Mouse (Mus musculus) cerebellum, adult 8-10 months (tissue): ENCODE measurements around the gene Prss54.

Experiments
- DNase-seq: peaks from one replicate; pipeline ENCODE4 v3.0.0; 2022

Prss54 gene

DNA sequence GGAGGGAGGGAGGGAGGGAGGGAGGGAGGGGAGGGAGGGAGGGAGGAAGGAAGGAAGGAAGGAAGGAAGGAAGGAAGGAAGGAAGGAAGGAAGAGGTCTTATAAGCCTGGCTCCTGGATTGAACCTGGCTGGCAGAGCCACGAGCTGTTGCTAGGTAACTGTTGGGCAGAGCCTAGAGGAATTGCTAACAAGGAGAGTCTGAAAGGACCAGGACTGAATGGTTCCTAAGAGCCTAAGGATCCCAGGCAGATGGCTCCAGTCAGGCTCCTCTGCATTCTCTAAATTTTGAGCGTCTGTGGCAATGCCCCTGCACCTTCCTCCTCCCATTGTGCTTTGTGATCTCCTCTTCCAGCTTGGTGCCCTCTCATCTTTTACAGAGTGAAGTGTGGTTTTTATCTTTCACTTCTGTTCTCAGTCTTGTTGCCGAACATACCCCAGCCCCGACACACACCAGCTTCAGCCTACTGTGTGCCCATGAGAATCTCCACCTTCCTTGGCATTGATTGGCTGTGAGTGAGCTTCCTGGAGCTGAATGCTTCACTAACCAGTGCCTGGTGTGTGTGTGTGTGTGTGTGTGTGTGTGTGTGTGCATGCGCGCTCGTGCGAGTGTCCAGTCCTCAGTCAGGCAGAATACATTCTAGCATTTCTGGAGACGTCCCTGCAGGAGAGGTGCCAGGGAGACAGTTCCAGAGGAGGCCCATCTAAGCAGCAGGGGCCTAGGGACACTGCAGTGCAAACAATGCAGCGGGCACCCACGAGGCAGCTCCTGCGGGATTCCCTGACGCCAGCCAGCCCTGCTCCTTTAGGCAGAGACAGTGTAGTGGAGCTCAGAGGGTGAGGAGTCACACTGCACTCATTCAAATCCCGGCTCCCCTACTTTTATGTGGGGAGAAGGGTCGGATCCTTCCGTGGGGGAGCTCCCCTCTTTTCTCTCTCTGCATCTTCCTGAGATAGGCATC, 26.0 kb downstream of the Prss54 start:
- DNase-seq = no peak

DNA sequence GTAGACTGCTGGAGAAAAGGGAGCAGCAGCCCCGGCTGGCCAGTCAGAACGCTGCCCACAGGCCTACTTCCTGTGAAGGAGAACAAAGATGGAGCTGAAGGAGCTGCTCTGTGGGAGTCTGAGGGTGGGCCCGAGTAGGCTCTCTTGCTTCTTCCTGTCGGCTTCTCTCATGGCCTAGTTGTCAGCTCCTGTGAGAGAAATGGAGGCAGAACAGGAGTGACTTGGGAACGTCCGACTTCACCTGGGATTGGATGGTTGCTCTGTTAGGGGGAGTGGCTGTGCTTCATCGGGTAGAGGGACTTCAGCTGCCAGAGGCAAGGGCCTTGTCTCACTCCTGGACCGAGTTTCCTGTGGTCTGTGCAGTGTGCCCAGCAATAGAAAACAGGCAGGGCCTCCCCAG, 28.2 kb downstream of the Prss54 start:
- no peak for DNase-seq

DNA sequence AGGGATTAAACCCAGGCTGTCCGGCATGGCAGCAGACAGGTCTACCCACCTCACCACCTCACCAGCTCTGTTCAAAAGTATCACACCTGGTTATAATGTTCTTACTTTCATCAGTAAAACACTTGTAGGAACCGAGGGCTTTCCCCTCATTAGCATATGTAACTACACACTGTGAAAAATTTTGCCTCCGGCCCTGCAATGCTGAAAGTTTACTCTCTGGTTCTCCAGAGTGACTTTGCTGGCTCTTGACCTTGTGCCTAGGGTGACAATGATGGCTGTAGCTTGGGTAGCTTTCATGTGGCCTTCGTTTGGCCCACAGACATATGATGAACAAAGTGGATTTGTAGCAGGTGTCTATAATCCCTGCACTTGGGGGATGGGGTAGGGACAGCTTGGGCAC, 29.2 kb downstream of the Prss54 start:
- DNase-seq = no peak

DNA sequence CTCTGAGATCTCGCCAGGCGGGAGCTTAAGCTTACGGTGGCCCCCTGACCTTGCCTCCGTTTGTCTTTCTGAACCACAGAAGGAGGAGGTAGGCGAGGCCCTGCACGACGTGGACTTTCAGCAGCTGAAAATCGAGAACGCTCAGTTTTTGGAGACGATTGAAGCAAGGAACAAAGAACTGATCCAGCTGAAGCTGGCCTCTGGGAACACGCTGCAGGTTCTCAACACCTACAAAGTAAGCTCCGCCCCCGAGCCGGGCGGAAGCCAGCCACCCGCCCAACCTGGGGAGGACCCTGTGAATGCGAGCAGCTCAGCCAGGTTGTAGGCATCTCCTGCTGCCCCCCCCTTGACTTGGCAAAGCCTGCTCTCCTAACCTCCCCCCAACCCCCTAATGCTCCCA, 30.3 kb downstream of the Prss54 start:
- no peak for DNase-seq

DNA sequence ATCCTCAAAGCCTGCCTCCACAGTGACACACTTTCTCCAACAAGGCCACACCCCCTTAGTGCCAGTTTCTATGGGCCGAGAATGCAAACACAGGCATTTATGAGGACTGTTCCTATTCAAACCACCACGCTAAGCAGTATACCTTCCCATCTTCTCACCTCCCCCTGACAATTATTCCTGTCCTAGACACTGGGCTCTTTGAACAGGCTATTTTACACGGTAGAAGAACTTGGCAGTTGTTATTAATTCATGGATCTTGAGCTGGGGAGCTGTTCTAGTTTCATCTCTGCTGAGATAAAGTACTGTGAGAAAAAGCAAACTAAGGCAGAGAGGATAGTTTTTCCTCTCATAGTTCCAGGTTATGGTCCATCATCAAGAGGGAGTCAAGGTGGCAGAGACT, 33.1 kb downstream of the Prss54 start:
- DNase-seq = no peak

DNA sequence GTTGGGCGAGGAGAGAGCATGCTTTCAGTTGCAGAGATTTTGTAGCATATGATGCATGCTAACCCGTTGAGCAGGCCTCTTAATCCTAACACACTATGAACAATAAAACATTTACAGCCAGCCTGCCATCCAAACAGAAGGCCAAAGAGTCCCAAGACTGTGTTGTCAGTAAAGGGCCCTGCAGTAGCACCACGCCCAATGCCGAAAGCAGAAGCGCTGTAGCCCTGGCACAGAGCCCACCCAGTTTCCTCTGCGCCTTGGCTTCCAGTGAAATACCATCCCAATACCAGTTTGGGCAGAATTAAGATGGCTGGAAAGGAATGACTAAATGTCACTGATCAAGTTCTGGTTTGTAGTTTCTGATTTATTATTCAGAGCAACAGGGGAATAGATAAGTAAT, 33.9 kb downstream of the Prss54 start:
- no peak for DNase-seq

DNA sequence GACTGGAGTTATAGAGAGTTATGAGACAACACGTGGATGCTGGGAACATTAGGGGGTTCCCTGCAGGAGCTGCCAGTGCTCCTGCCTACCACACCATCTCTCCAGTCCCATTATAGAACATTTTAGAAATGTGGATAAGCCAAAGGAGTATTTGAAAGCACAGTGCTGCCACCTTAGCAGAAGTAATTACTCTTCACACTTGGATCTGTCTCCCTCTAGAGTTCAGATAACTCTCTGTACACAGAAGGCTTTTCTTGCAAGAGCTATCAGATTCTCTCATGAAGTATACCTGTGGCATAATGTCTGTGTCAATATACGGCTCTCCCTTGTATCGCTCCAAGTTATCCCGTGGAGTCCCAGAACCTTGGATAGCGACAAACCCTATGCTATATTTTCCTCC, 36.7 kb downstream of the Prss54 start:
- DNase-seq = no peak

DNA sequence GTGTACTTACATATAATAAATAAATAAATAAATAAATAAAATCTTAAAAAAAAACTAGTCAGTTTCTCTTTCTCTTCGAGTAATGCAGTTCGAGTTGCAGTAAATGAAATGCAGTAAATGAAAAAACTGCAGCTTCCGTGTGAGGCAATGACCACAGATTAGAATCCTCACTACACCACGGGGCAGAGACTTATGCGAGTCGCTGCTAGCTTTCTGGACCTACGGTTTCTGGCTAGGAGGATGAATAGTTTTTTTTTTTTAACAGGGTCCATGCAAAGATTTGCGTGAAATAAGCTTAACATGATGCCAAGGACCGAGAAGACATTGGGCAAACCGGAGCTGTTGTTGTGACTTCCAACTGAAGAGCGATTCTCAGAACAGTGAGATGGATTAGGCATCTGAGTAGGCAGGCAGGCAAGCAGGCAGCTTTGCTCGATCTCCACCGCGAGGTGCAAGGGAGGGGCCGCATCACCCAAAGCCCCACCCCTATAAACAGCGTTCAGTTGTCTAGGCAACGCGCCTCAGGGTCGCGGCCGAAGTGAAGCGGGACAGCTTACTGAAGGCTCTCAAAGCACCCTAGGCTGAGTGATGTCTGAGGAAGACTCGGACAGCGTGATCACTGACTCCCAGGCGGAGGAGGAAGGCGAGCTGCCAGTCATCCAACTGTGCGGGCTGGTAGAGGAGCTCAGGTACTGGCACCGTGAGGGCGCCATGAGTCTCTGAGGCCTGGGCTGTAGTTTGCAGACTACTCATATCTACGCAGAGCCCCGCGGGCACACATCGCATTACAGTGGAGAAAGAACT, 42.4 kb downstream of the Prss54 start, which contains the start of gene Ccdc113:
TSS of gene Ccdc113 (plus strand) at position 502 of the 804 bp plus-strand sequence.
- DNase-seq = peak; percentile 43

DNA sequence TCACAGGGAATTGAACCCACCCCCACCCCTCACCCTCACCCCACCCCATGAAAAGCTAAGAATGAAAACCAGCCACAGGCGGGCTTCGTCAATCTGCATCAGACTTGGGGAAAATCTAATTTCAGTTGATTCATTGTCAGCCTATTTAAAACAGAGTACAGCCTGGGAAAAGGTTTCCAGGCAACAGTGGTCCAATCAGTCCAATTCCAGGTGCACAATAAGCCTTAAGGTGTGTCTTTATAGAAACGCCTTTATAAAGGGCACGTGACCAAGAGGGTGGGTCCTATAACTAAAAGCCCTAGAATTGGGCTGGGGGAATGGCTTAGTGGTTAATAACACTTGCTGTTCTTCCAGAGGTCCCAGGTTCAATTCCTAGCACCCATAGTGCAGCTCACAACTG, 43.9 kb downstream of the Prss54 start:
- no peak for DNase-seq

DNA sequence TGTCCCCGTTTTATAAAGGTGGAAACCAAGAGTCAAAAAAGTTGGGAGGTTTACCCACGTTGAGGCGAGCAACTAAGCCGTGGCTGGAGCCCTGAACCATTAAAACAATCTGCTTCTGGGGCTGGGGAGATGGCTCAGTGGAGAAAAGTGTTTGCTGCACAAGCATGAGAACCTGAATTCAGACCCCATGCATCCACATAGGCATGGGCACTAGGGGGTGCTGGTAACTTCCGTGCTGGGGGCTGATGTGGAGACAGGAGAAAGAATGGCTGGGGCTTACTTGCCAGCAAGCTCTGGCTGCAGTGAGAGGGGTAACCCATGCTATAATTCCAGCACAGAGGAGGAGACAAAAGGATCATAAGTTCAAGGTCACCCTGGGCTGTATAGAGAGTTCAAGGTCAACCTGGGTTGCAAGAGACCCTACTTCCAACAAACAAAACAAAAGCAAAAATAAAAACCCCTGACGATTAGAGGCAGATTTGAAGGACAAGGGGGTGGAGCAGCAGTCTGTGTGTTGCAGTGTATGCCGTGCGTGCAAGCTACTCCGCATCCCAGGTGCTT, 47.3 kb downstream of the Prss54 start:
- no peak for DNase-seq

DNA sequence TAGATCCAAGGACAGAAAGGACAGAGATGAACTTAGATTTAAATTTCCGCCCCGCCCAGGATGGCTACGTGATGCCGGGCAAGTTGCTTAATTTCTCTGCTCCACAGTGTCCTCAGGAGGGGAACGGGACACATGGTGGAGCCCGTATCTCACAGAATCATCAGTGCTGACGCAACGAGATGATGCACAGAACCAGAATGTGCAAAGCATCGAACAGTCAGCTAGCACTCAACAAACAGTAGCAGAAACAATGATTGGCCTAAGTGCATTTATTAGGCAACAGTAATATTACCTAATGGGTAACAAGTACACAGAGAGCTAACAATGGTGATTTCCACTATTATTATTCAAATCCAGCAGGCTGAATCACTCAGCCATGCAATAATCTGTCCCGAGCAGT, 47.9 kb downstream of the Prss54 start:
- no peak for DNase-seq

DNA sequence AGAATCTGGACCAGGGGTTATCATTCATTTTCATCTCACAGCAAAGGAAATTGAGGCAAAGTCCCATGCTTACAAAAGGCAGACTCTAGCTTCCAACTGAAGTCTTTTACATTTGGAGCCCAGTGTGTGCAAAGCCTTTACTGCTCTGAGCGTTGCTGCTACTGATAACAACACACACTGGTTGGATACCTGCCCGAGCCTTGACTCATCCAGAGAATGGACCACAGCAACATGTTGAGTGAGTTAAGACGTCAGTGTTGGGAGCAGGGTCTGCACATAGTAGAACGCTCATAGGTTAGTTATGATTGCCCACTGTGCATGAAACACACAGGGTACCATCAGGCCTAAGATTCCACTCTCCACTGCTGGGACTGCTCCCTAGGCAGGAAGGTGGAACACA, 52.1 kb downstream of the Prss54 start:
- no peak for DNase-seq

DNA sequence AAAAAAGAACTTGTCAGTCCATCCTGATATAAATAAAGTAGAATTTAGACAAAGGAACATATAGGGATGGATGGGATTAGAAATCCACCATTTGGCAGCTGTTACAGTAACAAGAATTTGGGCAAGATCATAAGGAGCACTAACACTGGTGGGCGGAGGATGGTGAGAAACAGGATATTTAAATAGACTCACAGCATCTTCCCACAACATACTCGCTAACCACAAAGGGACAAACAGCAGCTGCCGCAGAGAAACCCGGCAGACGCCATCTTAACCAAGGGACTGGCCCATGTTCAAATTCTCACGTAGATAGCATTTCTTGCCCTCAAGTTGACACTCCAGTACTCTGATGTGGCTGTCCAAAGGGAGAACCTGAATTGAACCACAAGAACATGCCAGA, 59.2 kb downstream of the Prss54 start:
- no peak for DNase-seq

DNA sequence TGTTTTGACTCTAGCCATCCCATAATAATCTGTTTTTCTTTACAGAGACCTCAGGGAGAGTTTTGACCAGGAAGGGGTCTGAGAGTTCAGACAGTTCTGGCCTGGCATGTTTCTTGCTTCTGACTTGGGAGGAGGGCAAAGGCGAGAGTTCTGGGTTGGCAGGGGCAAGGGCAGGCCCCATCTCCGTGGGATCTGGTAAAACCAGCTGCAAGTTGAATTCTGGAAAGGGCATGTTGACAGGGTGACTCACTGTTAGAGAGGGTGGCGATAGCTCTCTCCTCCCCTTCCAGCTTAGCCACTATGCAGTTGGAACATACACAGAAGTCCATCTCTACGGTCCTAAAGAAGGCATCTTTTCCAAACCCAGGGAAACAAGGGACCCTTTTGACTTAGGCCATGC, 62.9 kb downstream of the Prss54 start:
- DNase-seq = no peak

DNA sequence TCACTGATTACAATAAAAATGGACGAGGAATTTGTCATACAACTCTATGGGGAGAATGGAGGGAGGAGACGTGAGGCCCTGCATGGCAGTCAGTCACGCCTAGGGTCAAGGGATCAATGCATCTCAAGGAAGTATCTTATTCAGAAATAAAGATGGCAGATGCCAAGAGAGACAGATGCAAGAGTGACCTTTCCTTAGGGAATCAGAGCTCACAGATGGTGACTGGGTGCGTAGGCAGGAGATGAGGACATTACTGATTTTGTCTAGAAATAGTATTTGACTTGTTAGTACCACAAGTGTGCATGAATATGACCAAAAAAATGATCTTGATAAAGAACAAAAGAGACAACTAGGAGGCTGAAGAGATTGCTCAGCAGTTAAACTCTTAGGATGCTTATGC, 63.9 kb downstream of the Prss54 start:
- DNase-seq = no peak
